Mouse (Mus musculus) frontal cortex, adult 2 months (tissue): ENCODE data around the gene Ebf4. TPM values are rescaled to one million over a fixed set of nuclear protein-coding genes. Genes with fewer than 3 reads are reported as not detected.
A peak's percentile ranks its signal among the peaks of the same experiment; 100 is the strongest.

Source experiments
- DNase-seq, 2 experiments: peaks; one replicate each; pipeline ENCODE4 v3.0.0; 2022; ENCODE audit warnings: low spot score in 1 of 2; ENCODE audit errors: extremely low spot score in 1 of 2
- polyA plus RNA-seq: library from polyadenylated mRNA; depleted of rRNA; stranded (reverse); fragments of >200 nt; gene quantifications from 2 replicates; pipeline ENCODE4 v1.2.3, GENCODE M21; 2012; rRNA removed

Ebf4 gene
- polyA plus RNA-seq: 12.8 and 12.9 TPM in 2 replicates

DNA sequence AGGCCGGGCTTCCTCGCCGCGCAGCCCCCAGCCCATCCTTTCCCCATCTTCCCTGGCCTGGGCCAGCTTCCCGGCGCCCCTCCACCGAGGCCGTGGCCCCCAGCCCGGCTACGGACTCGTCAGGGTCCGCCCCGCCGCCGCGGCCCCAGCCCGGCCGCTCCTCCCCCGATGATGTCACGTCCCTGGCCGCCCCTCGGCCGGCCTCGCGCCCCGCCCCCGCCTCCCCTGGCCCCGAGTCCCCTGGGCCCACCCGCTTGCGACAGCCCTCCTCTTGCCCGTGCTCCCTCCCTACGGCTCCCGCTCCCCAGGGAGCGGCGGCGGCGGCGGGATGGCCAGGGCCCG is at the start of gene Ebf4:
TSS of gene Ebf4 (plus strand) at position 234 of the 342 bp plus-strand sequence.
- DNase-seq: no peak

DNA sequence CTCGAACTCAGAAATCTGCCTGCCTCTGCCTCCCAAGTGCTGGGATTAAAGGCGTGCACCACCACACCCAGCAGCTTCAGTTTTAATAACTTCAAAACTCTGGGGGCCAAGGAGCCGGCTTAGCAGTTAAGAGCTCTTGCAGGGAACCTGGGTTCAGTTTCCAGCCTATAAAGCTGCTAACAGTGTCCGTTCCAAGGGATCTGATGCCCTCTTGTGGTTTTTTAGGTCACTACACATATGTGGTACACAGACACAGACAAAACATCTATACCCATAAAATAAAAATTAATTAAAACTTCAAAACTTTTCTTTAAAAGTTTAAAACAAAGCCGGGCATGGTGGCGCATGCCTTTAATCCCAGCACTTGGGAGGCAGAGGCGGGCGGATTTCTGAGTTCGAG is 48.1 kb upstream of the Ebf4 start:
- peak in 1 of 2 experiments; percentile 75 for DNase-seq

DNA sequence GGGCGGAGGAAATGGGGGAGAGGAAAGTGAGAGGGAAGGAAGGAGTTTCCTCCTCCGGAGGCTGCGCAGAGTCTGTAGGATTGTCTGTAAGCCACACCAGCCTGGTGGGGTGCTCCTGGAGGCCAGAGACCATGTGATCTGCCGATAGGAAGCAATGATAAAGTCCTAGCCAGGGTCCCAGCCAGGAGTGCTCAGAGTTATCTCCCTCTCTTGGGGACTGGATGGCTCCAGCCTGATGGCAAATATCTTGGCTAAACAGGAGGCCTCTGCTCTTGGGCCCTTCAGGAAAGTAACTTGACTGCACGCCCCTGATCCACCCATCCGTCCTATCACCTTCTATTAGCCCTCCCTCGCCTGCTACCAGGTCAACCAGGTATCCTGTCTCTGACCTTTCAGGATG is 46.7 kb upstream of the Ebf4 start:
- DNase-seq: no peak

DNA sequence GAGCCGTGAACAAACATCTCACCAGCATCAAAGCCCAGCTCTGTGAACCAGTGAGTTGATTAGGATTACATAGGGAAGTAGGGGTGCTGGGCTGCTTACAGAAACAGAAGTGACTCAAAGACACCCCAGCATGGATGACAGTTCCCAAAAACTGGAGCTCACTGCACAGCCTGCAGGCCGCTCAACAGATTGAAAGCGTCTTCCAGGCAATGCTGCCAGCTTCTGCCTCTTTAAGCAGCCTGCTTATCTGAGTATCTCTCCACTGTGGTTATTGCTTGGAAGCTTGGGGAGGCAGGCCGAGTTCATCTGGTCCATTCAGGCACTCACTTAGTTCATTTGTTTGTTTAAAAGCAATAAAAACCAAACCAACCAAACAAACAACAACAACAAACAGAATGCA is 38.2 kb upstream of the Ebf4 start:
- no peak for DNase-seq

DNA sequence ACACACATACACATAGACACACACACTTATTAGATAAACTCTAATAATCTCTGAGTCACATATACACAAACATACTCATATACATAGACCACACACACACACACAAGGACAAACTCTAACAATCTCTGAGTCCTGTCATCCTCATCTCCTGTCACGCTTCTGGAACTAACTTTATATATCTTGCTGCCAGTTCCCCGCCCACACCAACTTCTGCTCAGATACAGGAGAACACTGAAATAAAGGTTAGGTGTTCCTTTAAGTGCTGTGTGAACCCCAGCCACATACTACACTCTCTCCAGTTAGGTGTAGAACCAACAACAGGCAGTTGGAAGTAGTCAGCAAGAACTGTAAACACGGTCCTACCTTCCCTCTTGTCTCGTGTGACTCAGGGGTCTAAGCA is 34.1 kb upstream of the Ebf4 start:
- DNase-seq: no peak

DNA sequence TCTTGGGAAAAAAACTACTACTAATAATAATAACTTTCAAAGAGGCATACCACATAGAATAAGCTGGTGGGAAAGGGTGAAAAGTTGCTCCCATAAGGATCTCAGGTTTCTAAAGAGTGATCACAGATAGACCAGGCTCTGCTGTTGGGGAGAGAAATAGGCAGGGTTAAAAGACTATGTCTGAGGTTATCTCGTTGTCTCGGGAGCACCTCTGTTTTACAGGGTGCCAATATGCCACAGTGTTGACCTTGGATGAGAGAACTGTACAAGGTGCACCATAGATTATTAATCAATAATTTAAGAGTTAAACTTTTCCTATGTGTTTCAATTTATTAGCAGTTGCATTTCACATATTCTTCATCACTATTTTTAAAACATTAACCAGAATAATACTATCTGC is 33.1 kb upstream of the Ebf4 start:
- no peak for DNase-seq

DNA sequence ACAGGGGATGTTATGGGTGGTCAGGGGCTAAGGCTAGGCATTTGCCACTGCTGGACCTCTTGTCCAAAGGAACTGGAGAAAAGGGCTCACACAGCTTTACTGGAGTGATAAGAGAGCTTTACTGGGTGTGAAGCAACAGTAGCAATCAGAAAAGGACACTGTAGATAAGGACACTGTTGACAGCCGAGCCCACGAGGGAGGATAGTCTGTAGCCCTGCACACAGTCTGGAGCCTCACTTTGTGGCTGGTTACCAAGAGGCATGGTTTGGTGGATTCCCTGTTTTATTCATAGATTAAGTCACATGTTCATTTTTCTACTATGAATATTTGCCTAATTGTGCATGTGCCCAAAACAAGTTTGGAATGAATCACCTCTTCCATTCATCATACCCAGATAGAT is 32.6 kb upstream of the Ebf4 start:
- DNase-seq: no peak

DNA sequence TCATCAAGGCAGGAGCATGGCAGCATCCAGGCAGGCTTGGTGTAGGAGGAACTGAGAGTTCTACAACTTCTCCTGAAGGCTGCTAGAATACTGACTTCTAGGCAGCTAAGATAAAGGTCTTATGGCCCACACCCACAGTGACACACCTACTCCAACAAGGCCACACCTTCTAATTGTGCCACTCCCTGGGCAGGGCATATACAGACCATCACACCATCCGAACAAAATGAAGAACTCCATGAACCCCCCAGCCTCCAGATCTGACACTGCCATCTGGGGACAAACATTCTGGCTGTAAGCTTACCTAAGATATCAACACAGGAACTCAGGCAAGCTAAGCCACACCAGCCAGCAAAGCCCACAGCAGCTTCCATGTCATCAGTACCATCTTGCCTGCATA is 29.4 kb upstream of the Ebf4 start:
- DNase-seq: no peak

DNA sequence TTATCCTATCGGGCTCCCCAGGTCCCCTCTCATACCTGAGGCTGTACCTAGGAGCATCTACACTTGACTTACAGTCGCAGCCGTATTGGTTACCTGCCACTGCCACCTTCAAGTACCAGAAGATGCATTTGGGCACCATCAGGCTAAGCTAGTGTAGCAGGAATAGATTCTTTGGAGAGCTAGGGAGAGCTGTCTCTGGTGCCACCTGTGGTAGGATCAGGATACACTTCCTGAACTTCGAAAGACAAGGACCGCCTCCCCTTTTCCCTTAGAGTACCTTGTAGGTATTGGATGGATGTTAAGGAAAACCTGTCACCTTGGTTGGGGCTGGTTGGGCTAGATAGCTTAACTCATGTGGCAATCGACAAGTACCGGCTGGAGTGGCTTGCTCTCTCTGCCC is 26.9 kb upstream of the Ebf4 start:
- no peak for DNase-seq

DNA sequence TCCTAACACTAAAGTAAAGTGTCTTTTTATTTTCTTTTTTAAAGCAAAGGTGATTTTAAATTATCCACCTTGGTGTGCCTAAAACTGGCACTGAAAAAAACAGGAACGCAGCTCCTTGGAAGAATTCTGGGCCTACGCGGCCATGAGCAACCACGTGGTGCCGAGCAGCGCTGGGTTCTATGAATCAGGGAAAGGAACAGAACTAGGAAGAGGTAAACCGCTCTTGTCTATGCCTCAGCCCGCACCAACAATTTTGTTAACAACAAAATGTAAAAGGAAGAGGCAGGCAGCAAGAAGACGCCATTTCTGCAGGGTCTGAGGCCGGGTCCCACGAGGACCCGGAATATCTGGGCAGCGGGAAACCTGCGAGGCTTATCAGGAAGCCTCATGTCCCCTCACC is 21.2 kb upstream of the Ebf4 start:
- DNase-seq: peak in 1 of 2 experiments; percentile 50

DNA sequence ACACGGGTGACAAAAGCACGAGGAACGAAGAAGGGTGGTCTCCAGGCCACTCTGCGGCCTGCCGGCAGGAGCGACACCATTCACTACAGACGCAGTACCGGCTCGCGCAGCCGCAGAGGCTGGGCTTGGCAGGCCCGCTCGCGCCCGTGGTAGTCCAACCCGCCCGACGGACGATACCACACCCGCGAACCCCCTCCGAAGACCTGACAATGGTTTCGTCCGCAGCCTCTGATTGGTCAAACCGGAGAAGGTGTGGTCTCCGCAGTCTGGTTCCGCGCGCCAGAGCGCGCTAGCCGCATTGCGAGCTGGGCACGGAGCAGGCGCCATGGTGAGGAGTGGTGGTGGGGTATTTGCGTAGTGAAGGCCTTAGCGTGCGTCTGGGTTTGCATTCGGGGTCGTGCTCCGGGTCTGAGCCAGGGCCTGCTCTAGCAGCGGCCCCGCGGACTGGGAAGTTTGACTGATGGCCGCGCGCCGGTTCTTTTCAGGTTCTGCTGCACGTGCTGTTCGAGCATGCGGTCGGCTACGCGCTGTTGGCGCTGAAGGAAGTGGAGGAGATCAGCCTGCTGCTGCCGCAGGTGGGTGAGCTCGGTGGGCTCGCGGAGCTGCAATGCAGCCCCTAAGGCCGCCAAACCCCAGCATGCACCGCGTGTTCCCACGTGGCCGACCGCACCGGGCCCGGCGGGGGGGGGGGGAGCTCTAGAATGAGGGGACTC is 20.7 kb upstream of the Ebf4 start, which contains the start of gene Nop56:
TSS of gene Nop56 (plus strand) at position 282 of the 713 bp plus-strand sequence.
- DNase-seq: peak; percentile 97 to 100

DNA sequence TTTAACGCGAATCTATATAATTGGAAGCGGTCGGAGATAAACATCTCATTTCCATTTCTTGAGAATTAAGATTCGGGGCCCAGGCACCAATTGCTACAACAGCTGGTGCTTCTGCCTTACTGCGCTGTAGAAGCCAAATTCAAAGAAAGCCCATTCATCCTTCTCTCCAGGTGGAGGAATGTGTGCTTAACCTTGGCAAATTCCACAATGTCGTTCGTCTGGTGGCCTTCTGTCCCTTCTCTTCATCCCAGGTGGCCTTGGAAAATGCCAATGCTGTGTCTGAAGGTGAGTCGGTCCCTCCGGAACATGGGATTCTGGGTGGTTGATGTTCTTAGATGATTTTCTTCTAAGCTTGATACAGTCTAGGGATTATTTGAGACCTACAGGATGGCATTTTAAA is 20.1 kb upstream of the Ebf4 start:
- no peak for DNase-seq

DNA sequence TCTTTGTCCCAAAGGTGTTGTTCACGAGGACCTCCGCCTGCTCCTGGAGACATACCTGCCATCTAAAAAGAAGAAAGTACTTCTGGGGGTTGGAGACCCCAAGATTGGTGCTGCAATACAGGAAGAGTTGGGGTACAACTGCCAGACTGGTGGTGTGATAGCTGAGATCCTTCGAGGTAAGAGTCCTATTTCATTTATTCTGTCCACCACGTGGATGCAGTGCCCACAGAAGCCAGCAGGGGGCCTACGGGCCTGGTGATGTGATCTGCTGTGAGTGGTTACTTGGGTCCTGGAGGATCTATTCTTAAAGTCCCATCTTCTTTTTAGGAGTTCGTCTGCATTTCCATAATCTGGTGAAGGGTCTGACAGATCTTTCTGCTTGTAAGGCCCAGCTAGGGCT is 19.3 kb upstream of the Ebf4 start:
- peak in 1 of 2 experiments; percentile 56 for DNase-seq

DNA sequence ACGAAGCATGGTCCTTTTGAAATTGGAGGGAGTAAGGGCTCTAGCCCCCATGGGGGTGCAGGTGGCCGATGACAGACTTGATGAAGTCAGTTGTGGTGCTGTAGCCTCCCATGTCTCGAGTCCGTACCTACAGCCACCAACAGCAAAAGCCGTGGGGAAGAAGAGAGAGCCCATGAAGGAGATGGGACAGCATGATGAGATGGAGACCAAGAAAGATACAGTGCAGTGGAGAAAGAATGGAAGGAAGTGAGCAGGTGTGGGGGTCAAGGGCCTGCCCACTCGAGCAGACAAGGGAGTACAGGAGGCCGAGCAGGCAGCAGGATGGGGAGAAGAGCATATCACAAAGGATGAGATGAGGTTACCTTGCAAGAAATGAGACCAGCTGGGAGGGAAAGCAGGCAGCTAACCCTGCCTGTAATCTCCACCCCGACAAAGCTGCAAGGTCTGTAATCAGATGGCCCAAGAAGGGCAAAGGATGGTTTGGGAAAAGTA is 15.3 kb upstream of the Ebf4 start:
- DNase-seq: no peak

DNA sequence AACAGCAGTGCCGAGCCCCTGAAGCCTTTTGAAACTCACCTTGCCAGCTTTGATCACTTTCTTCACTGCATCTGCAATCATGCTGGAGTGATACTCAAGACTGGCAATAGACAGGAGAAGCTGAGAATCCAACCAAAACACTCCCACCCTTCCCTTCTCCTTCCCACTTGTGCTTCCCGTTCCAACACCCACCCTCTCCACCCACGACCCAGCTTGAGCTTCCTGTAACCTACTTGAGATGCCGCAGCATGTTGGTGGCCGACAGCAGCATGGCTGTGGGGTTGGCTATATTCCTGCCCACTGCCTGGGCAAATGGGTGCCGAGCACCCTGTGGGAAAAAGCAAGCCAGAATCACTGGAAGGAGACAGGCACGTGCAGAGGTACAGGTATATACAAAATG is 14.7 kb upstream of the Ebf4 start:
- peak in 1 of 2 experiments; percentile 55 for DNase-seq

DNA sequence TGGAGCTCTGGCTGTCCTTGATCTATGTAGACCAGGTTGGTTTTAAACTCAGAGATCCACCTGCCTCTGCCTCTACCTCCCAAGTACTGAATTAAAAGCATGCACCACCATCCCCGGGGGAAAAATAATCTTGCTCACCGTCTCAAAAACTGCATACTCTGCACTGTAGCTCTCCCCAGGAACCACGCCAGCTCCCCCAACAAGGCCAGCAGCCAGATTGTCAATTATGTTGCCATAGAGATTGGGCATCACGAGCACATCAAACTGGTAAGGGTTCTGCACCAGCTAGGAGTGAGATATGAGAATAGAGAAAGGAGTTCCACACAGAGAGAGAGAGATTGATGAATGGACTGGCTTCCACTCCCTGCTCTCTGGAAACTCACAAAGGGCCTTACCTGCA is 14.2 kb upstream of the Ebf4 start:
- no peak for DNase-seq

DNA sequence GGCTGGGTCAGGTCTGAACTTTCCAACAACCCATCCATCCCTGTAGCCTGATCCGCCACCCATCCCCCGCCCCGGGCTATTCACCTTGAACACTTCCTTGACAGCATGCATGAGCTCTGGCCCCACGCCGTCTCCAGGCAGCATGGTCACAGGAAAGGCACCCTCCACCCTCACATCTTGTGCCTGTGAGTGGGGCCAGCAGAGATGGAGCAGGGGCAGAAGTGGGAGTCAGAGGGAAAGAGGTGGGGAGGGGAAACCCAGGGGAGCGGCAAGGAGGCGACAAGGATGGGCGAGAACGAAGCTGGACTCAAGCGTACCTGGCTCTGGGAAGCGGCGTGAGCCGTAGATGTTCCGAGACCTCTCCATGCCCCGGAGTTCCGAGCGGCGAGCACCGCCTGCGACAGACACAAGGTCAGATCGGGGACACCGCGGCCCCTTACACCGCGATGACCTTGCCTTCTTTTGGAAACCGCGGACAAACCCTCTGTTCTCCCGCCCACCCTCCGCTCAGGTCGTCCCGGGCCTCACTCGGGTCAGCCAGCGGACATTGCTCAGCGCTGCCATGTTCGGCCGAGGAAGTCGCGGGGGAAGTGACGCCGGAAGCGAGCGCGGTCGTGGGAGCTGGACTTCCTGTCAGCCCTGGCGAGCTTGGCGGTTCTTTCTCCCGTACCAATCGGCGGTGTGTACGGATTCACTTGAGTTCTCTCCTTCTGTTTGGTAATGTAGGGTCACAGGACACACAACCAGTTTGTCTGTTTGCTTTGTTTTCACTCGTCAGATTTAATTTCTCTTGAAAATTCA is 10.9 kb upstream of the Ebf4 start, which contains the start of gene Idh3b:
TSS of gene Idh3b (minus strand) at position 694 of the 801 bp plus-strand sequence.
- peak; percentile 79 to 93 for DNase-seq

DNA sequence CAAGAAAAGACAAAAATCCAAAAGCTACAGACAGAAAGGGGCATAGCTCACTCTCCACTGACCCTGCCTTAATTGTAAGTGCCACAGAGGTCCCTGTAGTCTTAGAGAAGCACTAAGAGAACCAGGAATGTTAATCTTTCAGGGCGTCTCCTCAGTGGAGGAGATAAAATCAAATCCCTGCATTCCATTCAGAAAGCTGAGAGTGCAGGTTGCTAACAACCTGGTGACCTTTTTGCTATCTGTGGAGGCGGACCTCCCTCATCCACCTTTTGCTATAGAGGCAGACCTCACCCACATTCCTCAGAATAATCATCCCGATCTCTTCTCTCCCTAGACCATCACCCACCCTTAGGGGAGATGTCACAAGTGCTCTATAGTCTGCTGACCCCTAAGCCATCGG is 5.9 kb upstream of the Ebf4 start:
- no peak for DNase-seq

DNA sequence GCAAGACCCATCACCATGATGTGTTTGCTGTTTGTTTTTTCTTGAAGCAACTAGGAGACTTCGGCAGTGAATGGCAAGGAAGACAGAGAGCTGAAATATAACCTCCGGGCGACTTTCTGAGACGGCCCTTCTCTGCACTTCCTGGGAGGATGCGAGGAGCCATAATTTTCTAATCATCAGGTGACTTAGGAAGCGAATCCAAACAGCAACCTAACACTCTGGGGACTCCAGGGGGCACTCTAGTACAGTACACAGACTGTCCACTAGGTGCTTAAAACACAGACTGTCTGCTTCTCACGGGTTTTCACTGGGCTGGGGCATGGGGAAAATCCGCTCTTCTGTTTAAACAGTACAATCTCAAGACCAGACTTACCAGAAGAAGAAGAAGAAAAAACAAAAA is 3.5 kb upstream of the Ebf4 start:
- DNase-seq: peak; percentile 69 to 86

DNA sequence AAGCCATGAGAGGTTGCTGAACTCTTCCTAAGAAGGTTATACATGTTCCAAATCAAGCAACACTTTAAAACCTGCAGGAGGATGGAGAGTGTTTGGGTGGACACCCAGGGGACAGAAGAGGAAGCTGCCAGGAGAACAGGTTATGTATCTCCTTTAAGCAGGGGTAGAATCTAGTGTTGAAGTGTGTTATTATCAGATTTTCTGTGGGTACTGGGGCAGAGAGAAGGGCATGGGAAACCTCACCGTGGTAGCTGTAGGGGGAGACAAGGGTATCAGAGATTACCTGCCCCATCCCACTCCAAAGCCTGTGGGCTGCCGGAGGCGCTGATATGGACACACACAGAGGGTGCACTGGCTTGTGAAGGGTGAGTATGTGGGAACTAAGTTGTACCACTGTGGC is 2.0 kb upstream of the Ebf4 start:
- no peak for DNase-seq

DNA sequence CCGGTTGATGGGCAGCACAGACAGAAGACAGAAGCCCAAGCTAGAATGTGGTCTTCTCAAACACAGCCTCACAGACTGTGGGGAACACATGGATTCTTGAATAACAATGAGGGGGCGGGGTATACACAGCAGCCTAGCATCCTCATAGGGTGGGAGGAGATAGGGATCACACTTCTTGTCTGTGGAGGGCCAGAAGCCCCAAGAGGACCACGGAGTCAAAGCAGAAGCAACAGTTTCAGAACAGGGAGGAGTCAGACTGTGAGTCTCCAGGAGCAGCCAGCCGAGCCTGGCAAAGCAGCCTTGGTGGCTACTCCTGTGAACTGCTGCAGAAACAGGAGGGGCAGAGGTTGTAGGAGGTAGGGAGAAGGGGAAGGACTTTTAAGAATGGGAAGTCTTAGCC is 1.5 kb upstream of the Ebf4 start:
- no peak for DNase-seq
